Mouse (Mus musculus) testis, adult 2 months (tissue): ENCODE measurements around the gene Ercc5. TPM values are rescaled to one million over a fixed set of nuclear protein-coding genes. Genes with fewer than 3 reads are reported as not detected.

ENCODE experiments used
- H3K27ac ChIP-seq: fragments of 200-500 bp; 2 replicates; pipeline ENCODE4 v1.5.1; 2012; ENCODE audit warnings: low read depth, low read length; ENCODE audit not compliant: control insufficient read depth, insufficient read depth
- H3K27me3 ChIP-seq: fragments of 200-500 bp; 2 replicates; pipeline ENCODE4 v1.6.1; 2012; ENCODE audit warnings: mild to moderate bottlenecking, low read length, moderate library complexity; ENCODE audit not compliant: control insufficient read depth, insufficient read depth
- H3K36me3 ChIP-seq: fragments of 200-500 bp; 2 replicates; pipeline ENCODE4 v1.6.1; 2012; ENCODE audit warnings: mild to moderate bottlenecking, low read length; ENCODE audit not compliant: control insufficient read depth, insufficient read depth
- H3K4me1 ChIP-seq: fragments of 200-500 bp; 2 replicates; pipeline ENCODE4 v1.6.1; 2012; ENCODE audit warnings: low read length; ENCODE audit not compliant: control insufficient read depth, insufficient read depth
- H3K4me3 ChIP-seq: fragments of 200-500 bp; 2 replicates; pipeline ENCODE4 v1.5.1; 2012; ENCODE audit warnings: low read depth, mild to moderate bottlenecking, low read length, moderate library complexity, mixed read lengths; ENCODE audit not compliant: control insufficient read depth
- CTCF ChIP-seq: fragments of 200-500 bp; IDR thresholded peaks from 2 replicates; pipeline ENCODE4 v1.5.1; 2012; ENCODE audit warnings: low read depth, mild to moderate bottlenecking, inconsistent platforms, low read length, moderate library complexity; ENCODE audit not compliant: control insufficient read depth, insufficient read depth, insufficient replicate concordance
- POLR2A ChIP-seq: fragments of 200-500 bp; IDR thresholded peaks from 2 replicates; pipeline ENCODE4 v1.6.1; 2012; ENCODE audit warnings: low read depth, mild to moderate bottlenecking, inconsistent platforms, low read length, moderate library complexity; ENCODE audit not compliant: control insufficient read depth
- polyA plus RNA-seq: library from polyadenylated mRNA; depleted of rRNA; stranded (reverse); fragments of >200 nt; gene quantifications from 2 replicates; pipeline ENCODE4 v1.2.3, GENCODE M21; 2012

Ercc5 gene
- polyA plus RNA-seq, 1 experiment: 5.2 TPM

DNA sequence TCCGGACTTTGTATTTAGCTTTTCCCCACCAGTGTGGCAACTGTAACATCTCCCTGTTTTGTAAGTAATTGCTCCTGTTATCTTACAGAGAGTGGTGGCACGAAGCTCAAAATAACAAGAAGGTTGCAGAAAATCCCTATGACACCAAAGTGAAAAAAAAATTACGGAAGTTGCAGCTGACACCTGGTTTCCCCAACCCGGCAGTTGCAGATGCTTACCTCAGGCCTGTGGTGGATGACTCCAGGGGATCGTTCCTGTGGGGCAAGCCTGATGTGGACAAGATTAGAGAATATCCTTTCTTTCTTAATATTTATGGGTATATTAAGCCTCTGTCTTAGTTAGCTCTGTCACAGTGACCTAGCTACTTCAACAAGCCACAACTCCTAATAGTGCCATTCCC is 30.5 kb downstream of the Ercc5 start:
- Histone ChIP-seq H3K4me3 (no peak overlapping the region), H3K27ac (no peak overlapping the region), H3K36me3 (no peaks in the 10 kb centered on the region), H3K4me1 (no peaks in the 10 kb centered on the region), H3K27me3 (no peaks in the 10 kb centered on the region)
- TF ChIP-seq POLR2A: no peak
- TF ChIP-seq CTCF: no peak

DNA sequence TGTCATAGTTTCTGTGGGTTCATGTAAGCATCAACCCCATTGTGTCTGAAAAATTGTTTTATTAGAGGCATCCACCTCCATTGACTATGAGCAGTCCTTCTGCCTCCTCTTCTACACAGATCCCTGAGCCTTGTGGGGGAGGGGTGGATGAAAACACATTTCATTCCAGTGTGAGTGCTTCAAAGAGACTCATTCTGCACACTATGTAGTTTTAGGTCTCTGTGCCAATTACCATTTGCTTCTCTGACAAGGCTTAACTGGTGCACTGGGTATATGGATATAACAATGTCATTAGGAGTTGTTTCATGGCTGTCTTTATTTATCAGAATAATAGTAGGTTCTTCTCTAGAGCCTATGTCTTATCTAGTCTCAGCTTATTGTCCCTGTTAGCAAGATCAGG is 38.9 kb downstream of the Ercc5 start:
- H3K4me1 ChIP-seq: no peaks in the 10 kb centered on the region
- TF ChIP-seq POLR2A (no peak), CTCF (no peak)
- H3K36me3 ChIP-seq: no peaks in the 10 kb centered on the region
- H3K27ac ChIP-seq: no peak overlapping the region
- no peaks in the 10 kb centered on the region for H3K27me3 ChIP-seq
- no peak overlapping the region for H3K4me3 ChIP-seq

DNA sequence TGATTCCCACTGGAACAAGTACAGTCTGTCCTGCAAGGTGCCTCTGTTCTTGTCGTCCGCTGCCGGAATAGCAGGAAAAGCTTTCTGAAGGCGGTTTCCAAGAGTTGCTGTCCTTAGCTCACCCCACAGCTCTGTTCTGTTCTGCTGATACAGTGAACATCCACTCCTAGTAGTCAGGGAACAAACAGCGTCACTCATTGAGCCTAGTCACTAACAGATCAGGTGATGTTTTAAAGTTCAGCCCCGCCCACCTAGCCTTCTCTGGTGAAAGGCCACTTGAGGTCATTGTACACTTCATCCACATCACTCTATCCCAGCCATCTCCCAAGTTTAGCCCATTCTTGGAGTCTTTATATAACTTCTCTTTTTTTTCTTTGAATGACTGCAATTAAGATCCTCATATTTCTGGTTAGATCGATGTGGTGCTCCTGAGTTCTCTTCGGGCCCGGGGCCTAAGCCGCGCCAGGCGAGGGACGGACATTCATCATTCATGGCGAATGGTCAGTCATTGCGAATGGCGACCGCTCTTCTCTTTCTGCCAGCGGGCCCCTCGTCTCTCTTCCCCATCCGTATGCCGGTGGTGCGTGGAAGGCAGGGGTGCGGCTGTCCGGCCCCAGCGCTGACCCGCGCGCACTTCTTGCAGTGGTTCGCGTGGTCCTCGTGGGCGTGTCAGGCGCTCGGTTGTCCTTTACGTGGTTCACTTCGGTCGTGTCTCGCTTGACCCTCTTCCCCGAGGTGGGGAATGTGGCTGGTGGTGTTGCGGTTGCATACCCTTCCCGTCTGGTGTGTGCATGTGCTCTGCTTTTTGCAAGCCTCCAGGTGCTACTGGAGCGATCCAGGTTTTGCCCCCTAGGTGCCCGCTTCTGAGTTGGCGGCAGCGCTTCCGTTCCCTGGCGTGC is 51.0 kb downstream of the Ercc5 start:
- H3K27me3 ChIP-seq: no peaks in the 10 kb centered on the region
- H3K27ac ChIP-seq: no peak overlapping the region
- TF ChIP-seq CTCF: no peak
- TF ChIP-seq POLR2A: no peak
- H3K4me3 ChIP-seq: peak overlapping the region; percentile 81
- no peaks in the 10 kb centered on the region for H3K36me3 ChIP-seq
- H3K4me1 ChIP-seq: peaks cover 5% of the 10 kb centered on the region

DNA sequence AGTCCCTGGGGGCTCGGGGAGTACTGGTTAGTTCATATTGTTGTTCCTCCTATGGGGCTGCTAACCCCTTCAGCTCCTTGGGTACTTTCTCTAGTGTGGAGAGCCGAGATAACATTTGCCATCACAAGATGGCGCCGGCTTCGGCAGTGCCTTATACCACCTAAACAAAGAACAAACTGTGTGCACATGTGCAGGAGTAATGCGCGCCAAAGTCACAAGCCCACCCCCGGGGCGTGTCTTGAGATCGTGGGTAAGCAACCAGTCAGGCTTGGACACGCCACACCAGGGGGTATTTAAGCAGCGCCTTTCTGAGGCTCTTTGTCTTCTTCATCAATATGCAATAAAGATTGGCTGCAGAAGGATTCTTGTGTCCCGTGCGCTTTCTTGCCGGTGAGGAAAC is 55.3 kb downstream of the Ercc5 start:
- Histone ChIP-seq H3K27ac (no peak overlapping the region), H3K27me3 (no peaks in the 10 kb centered on the region), H3K36me3 (no peaks in the 10 kb centered on the region), H3K4me3 (no peak overlapping the region), H3K4me1 (peaks cover 5% of the 10 kb centered on the region)
- TF ChIP-seq POLR2A: no peak

DNA sequence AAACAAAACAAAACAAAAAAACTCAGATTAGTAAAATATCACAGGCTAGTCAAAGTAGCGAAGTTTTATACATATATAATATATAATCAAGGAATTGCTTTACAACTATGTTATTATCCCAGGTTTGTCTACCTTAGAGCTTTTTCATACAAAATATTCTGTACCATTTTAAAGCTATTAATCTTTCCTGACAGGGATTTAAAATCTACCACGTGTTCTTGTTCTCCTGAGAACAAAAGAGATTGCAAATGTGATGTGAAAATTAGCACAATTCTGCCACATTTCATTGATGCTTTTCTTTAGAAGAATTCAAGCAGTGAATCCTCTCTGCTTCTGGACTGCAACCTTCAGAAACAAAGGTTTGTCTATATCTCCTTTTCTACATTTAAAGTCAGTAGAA is 66.9 kb downstream of the Ercc5 start:
- no peak overlapping the region for H3K27ac ChIP-seq
- no peak for TF ChIP-seq CTCF
- no peak for TF ChIP-seq POLR2A

DNA sequence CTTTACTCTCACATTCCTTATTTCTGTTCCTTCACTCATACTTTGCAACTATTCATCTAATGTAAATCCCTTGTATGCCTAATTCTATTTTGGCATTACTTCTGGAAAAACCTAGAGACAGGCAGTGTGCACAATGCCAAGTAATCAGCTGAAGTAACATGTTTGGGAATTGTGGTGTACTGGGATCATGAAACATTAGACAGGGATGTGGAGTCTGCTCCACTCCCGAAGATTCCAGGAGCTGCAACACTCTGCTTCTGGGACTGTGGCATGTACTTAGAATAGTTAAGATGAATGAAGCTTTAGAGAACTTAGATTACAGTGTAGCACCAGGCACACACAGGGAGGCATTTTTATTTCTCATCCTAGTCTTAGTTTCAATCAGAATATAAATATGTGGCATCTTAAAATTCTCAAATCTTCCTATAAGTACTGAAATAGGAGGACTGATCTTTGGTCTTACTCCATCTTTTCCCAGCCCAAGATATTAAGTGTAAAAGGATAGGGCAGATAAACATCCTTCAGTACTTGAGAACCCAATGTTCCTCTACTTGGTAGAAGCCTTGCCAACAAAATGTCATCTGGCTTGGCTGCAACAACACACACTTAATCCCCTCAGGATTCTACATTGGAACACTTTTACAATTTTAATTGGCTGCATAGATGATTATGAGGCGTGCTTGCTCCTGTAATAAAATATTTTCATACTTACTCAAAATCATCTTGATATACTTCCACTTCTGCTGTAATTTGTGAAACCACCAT is 69.0 kb downstream of the Ercc5 start:
- TF ChIP-seq CTCF (no peak), POLR2A (no peak)
- Histone ChIP-seq H3K36me3 (no peaks in the 10 kb centered on the region), H3K27me3 (no peaks in the 10 kb centered on the region), H3K4me3 (no peak overlapping the region), H3K4me1 (peaks cover 2% of the 10 kb centered on the region), H3K27ac (no peak overlapping the region)

More for the DNA sequence above, 66.9 kb downstream of the Ercc5 start:
- Histone ChIP-seq H3K36me3 (no peaks in the 10 kb centered on the region), H3K27me3 (no peaks in the 10 kb centered on the region), H3K4me1 (peaks cover 2% of the 10 kb centered on the region), H3K4me3 (no peak overlapping the region)

DNA sequence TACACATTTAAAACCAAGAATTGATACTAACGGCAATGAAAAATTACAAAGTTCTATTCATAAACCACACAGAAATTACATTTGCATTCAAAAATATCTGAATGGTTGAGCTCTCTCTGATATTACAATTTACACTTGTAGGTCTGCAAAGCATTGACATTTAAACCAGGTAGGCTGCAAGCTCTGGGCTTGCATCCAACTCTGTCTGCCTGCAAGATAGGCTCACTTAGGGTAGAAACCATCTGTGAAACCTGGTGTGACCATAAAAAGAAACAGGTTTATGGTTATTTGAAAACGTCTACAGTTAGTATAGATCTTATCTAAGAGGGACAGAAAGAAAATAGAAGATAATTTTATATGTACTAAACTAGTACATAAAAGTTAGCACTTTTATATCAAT is 69.6 kb downstream of the Ercc5 start:
- H3K4me1 ChIP-seq: no peaks in the 10 kb centered on the region
- H3K27me3 ChIP-seq: no peaks in the 10 kb centered on the region
- H3K36me3 ChIP-seq: no peaks in the 10 kb centered on the region
- no peak overlapping the region for H3K27ac ChIP-seq
- H3K4me3 ChIP-seq: no peak overlapping the region
- no peak for TF ChIP-seq CTCF
